Mouse (Mus musculus) adrenal gland, adult 8-10 months (tissue): ENCODE data around the gene Naif1. TPM values are rescaled to one million over a fixed set of nuclear protein-coding genes. Genes with fewer than 3 reads are reported as not detected.
A peak's percentile ranks its signal among the peaks of the same experiment; 100 is the strongest.

ENCODE experiments used
- DNase-seq: peaks from one replicate; pipeline ENCODE4 v3.0.0; 2022
- total RNA-seq, 4 experiments: library from RNA; stranded (reverse); gene quantifications; 2 replicates each; pipeline ENCODE4 v1.2.4; 2022

The Naif1 gene
- total RNA-seq = 1 to 10 TPM; 4.2 to 5.5 (median 5.0) TPM

- no peak for DNase-seq
These were observed at the start of gene Naif1 for GRCm38 (mm10) chr2:32449761-32450754. TSS of gene Naif1 (plus strand) at chr2:32450457.

GRCm38 (mm10) chr2:32404663-32405062 lies 45.6 kb upstream of the Naif1 start:
- DNase-seq = peak; percentile 89

GRCm38 (mm10) chr2:32407144-32407824 lies 43.0 kb upstream of the Naif1 start:
- DNase-seq = no peak

GRCm38 (mm10) chr2:32408429-32409424 lies 41.5 kb upstream of the Naif1 start:
- no peak for DNase-seq

- DNase-seq = no peak
These were observed 38.9 kb upstream of the Naif1 start for GRCm38 (mm10) chr2:32411407-32411806.

- no peak for DNase-seq
These were observed 37.3 kb upstream of the Naif1 start for GRCm38 (mm10) chr2:32412742-32413531.

GRCm38 (mm10) chr2:32413936-32414335 lies 36.3 kb upstream of the Naif1 start:
- DNase-seq = no peak

- no peak for DNase-seq
These were observed 34.5 kb upstream of the Naif1 start for GRCm38 (mm10) chr2:32415801-32416200.

GRCm38 (mm10) chr2:32416556-32416955 lies 33.7 kb upstream of the Naif1 start:
- DNase-seq = no peak

GRCm38 (mm10) chr2:32417486-32417885 lies 32.8 kb upstream of the Naif1 start:
- no peak for DNase-seq

GRCm38 (mm10) chr2:32418430-32419151 lies 31.7 kb upstream of the Naif1 start:
- DNase-seq = peak; percentile 73

- peak; percentile 89 for DNase-seq
These were observed 30.9 kb upstream of the Naif1 start for GRCm38 (mm10) chr2:32419359-32419758.

- no peak for DNase-seq
These were observed 30.1 kb upstream of the Naif1 start for GRCm38 (mm10) chr2:32420066-32420608.

- DNase-seq = no peak
These were observed 29.6 kb upstream of the Naif1 start for GRCm38 (mm10) chr2:32420647-32421046.

- no peak for DNase-seq
These were observed 28.4 kb upstream of the Naif1 start for GRCm38 (mm10) chr2:32421851-32422251.

GRCm38 (mm10) chr2:32423481-32424331 lies 26.6 kb upstream of the Naif1 start:
- DNase-seq = peak; percentile 83

GRCm38 (mm10) chr2:32424796-32425195 lies 25.5 kb upstream of the Naif1 start:
- no peak for DNase-seq

GRCm38 (mm10) chr2:32425568-32425967 lies 24.7 kb upstream of the Naif1 start:
- no peak for DNase-seq

GRCm38 (mm10) chr2:32426141-32426540 lies 24.1 kb upstream of the Naif1 start:
- DNase-seq = no peak
